Mouse (Mus musculus): ENCODE measurements around the gene Fcgr3. TPM values are rescaled to one million over a fixed set of nuclear protein-coding genes. Genes with fewer than 3 reads are reported as not detected.
"Not testable (repeated sequence)": the region's sequence is repeated elsewhere in the genome, so short reads cannot be mapped to it uniquely, and the experiment has no call there.

Gene Fcgr3
- polyA plus RNA-seq, 1 experiment from 2014 or later = 18.0 TPM

DNA sequence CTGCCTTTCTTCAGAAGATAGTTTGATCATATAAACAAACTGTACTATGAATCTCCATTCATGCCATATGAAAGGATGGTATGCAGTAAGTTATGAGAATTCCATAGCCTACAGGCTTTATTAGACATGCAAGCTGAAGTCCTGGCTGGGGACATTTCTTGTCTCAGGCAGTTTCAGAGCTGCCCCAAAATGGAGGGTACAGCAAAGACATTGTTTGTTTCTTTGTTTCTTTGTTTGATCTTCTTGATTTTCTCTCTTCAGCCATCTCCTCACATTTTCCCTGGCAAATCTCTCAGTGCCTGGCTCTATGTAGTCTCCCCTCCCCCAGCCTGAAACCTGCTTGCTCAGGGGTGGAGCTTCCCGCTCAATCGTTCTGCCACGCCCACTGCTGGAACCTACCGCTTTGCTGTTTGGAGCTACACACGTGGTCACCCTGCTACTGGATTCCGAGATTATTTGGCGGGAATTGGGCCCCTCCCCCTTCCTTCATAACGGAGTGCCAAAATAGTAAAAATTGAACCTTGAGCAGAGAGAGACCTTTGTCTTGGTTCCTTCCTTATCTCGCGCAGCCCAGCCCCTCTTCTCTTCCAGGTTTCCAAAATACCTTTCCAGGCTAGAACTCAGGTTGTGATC, 23.6 kb upstream of the Fcgr3 start:
- not testable (repeated sequence) for DNase-seq (ENCODE audit: low spot score)

DNA sequence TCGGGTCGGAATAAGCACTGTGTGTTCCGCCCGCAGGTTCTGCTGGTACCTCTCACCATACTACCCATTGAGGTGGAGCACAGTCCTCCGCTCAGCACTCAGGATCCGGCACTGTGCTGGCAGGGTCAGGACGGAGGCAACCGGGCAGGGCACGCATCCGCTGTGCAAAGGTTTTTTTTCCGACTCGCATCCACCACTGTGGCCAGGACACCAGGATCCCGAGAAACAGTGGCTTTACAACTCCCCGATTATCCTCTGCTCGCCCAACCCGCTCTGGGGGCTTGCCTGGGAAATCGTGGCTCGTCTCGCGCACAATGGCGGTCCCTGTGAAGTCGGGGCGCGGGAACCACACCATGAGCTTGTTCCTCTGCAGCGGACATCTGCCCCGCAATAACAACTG, 21.0 kb upstream of the Fcgr3 start:
- no peak for DNase-seq (ENCODE audit: low spot score)

DNA sequence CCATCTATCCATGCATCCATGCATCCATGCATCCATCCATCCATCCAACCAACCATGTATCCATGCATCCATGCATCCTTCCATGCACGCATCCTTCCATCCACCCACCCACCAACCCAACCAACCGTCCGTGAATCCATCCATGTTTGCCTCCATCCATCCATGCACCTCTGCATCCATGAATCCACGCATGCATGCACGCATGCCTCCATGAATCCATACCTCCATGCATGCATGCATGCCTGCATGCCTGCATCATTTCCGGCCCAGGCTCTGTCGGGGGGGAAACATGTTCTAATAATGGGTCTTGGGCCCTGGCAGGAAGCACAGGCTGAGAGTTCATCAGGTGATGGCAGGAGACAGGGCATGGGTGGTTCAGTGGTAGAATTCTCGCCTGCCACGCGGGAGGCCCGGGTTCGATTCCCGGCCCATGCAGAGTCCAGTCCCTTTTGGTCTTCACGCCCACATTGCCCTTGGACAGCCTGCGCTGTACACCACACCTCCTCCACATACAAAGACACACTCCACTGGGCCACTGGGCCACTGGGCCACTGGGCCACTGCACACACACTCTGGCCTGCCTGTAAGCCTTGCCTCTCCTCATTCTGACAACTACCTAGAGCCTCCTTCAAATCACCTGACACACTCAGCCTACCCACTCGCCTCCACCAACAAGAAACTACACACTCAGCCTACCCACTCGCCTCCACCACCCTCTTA, 16.9 kb upstream of the Fcgr3 start:
- DNase-seq (ENCODE audit: low spot score) = not testable (repeated sequence)

DNA sequence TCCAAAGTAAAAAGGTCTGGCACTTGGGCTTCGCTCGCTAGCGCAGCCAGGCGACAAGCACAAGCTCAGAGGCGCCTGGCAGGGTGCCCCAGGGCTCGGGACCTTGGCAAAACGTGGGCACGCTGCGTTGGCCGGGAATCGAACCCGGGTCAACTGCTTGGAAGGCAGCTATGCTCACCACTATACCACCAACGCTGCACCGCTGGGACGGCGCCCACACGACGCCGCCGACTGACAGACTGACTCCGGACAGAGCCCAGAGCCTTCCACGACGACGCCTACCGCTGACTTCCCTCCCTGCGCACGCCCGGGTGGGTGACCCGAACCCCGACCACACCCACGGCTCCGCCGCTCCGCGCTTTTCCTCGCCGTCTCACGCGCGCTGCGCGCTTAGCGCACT, 15.1 kb upstream of the Fcgr3 start:
- DNase-seq (ENCODE audit: low spot score) = not testable (repeated sequence)

DNA sequence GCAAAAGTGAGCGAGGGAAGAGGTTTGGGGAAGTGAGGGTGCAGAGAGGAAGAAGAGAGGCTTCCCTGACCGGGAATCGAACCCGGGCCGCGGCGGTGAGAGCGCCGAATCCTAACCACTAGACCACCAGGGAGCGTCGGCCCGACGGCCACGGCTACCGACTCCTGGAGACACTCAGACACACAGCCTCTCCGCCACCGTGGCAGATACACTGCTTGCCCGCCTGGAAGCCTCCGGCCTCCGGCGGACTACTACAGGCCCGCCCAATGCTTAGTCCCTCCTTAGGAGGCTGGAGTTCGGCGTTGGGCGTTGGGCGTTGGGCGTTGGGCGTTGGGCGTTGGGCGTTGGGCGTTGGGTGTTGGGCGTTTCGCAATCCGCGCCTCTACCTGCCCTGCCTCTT, 14.6 kb upstream of the Fcgr3 start:
- not testable (repeated sequence) for DNase-seq (ENCODE audit: low spot score)

DNA sequence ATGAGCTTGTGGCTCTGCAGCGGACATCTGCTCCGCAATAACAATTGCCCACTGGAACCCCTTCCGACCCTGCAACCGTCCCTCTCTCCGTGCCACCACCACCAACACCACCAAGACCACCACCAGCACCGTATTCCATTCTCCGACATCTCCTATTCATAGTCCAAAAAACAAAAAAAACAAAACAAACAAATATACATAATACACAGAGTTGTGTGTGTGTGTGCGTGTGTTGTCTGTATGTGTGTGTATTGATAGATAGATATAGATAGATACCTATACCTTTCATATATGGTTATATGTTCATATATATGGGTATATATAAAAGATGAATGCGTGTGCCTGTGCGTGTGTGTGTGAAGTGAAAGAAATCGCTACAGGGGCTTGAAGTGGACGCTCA, 13.7 kb upstream of the Fcgr3 start:
- DNase-seq (ENCODE audit: low spot score) = not testable (repeated sequence)

DNA sequence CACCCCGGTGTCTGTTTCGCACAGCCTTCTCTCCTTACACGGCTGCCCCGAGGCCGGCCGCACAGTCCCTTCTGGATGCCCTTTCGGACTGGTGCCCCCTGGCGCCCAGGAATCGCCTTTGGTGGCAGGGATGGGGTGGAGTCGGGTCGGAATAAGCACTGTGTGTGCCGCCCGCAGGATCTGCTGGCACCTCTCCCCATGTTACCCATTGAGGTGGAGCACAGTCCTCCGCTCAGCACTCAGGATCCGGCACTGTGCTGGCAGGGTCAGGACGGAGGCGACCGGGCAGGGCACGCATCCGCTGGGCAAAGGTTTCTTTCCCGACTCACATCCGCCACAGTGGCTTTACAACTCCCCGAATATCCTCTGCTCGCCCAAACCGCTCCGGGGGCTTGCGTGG, 13.2 kb upstream of the Fcgr3 start:
- DNase-seq (ENCODE audit: low spot score) = not testable (repeated sequence)

DNA sequence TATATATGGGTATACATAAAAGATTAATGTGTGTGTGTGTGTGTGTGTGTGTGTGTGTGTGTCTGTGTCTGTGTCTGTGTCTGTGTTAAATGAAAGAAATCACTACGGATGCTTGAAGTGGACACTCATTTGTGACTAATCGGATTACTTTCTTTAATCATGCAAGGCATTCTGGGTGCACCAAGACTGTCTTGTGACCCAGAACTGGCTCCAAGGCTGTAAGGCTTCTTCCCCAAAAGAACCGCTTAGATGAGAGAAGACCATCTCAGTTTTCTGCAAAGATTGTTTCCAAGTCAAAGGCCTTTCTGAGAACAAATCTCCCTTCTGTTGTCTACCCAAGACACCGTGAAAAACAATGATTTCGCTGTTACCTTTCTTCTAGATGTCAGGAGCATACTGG, 12.5 kb upstream of the Fcgr3 start:
- not testable (repeated sequence) for DNase-seq (ENCODE audit: low spot score)

DNA sequence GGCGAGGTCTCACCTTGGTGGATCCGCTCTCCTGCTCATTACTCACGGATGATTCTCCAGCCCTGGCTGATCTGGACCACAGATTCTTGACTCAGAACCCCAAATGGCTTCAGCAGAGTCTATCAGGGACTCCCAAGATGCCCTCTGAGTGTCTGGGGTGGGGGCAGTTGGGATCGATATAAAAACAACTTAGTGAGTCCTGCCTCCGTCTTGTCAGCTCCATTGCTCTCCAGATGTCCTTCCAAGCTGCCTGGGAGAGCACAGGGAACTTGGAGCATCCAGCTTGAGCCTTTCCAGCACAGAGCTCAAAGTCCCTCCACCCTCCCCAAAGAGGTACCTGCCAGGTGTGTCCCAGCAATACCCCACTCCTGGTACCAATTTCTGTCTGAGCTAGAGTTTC, 11.4 kb upstream of the Fcgr3 start:
- not testable (repeated sequence) for DNase-seq (ENCODE audit: low spot score)

DNA sequence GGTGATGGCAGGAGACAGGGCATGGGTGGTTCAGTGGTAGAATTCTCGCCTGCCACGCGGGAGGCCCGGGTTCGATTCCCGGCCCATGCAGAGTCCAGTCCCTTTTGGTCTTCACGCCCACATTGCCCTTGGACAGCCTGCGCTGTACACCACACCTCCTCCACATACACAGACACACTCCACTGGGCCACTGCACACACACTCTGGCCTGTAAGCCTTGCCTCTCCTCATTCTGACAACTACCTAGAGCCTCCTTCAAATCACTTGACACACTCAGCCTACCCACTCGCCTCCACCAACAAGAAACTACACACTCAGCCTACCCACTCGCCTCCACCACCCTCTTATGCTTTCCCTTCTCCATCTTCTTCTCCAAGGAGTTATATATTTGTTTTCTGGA, 9.5 kb upstream of the Fcgr3 start:
- not testable (repeated sequence) for DNase-seq (ENCODE audit: low spot score)

DNA sequence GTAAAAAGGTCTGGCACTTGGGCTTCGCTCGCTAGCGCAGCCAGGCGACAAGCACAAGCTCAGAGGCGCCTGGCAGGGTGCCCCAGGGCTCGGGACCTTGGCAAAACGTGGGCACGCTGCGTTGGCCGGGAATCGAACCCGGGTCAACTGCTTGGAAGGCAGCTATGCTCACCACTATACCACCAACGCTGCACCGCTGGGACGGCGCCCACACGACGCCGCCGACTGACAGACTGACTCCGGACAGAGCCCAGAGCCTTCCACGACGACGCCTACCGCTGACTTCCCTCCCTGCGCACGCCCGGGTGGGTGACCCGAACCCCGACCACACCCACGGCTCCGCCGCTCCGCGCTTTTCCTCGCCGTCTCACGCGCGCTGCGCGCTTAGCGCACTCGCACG, 7.5 kb upstream of the Fcgr3 start:
- not testable (repeated sequence) for DNase-seq (ENCODE audit: low spot score)

DNA sequence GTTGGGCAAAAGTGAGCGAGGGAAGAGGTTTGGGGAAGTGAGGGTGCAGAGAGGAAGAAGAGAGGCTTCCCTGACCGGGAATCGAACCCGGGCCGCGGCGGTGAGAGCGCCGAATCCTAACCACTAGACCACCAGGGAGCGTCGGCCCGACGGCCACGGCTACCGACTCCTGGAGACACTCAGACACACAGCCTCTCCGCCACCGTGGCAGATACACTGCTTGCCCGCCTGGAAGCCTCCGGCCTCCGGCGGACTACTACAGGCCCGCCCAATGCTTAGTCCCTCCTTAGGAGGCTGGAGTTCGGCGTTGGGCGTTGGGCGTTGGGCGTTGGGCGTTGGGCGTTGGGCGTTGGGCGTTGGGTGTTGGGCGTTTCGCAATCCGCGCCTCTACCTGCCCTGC, 7.0 kb upstream of the Fcgr3 start:
- not testable (repeated sequence) for DNase-seq (ENCODE audit: low spot score)

DNA sequence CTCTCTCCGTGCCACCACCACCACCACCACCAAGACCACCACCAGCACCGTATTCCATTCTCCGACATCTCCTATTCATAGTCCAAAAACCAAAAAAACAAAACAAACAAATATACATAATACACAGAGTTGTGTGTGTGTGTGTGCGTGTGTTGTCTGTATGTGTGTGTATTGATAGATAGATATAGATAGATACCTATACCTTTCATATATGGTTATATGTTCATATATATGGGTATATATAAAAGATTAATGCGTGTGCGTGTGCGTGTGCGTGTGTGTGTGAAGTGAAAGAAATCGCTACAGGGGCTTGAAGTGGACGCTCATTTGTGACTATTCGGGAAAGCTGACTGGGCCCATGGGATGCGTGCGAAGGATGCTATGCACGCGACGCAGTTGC, 6.1 kb upstream of the Fcgr3 start:
- not testable (repeated sequence) for DNase-seq (ENCODE audit: low spot score)

DNA sequence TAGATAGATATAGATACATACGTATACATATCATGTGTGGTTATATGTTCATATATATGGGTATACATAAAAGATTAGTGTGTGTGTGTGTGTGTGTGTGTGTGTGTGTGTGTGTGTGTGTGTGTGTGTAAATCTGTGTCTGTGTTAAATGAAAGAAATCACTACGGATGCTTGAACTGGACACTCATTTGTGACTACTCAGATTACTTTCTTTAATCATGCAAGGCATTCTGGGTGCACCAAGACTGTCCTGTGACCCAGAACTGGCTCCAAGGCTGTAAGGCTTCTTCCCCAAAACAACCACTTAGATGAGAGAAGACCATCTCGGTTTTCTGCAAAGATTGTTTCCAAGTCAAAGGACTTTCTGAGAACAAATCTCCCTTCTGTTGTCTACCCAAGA, 4.8 kb upstream of the Fcgr3 start:
- DNase-seq (ENCODE audit: low spot score) = peak; percentile 21

DNA sequence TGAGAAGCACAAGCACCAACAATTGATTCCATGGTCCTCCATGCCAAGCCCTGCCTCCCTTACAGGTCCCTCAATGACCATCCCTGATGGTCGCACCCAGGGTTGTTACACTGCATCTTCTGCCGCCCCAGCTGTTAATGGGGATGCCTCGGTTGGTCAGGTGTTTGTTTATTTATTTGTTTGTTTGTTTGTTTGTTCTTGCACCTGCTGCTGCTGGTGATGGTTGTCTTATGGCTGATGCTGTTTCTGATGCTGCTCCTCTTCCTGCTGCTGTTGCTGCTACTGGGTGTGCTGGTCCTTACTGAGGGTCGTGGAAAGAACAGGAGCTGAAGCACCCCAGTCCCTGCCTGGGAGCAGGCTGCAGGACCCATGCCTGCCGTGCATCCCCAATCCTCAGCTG, 3.2 kb upstream of the Fcgr3 start:
- DNase-seq (ENCODE audit: low spot score) = not testable (repeated sequence)

DNA sequence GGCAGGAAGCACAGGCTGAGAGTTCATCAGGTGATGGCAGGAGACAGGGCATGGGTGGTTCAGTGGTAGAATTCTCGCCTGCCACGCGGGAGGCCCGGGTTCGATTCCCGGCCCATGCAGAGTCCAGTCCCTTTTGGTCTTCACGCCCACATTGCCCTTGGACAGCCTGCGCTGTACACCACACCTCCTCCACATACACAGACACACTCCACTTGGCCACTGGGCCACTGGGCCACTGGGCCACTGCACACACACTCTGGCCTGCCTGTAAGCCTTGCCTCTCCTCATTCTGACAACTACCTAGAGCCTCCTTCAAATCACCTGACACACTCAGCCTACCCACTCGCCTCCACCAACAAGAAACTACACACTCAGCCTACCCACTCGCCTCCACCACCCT, 1.8 kb upstream of the Fcgr3 start:
- not testable (repeated sequence) for DNase-seq (ENCODE audit: low spot score)

DNA sequence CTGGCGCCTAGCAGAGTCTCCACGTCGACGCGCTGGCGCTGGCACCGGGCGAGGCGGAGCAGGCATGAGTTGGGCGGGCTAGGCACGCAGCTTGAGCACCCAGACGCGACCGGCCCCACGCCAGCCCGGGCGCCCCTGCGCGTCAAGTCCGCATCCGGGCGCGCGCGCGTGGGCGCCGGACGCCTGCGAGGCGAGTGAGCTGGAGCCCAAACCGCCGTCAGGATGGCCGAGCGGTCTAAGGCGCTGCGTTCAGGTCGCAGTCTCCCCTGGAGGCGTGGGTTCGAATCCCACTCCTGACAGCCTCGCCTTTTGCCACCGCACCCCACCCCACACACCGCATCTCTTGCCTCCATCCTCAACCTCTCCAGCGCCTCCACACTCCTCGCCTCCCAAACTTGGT, 1.0 kb upstream of the Fcgr3 start:
- not testable (repeated sequence) for DNase-seq (ENCODE audit: low spot score)

DNA sequence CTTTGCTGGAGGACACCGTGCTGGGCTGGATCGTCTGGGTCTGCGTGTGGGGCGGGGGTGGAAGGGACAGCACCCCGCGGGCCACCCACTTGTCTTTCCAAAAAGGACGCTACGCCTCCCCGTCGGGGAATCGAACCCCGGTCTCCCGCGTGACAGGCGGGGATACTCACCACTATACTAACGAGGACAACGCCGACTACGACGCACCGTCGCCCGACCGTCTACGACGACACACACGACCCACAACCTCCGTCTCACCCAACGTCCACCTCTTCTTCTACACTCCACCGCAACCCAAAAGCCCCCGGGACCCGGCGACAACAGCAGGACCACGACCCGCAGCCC, 480 bp upstream of the Fcgr3 start:
- not testable (repeated sequence) for DNase-seq (ENCODE audit: low spot score)

DNA sequence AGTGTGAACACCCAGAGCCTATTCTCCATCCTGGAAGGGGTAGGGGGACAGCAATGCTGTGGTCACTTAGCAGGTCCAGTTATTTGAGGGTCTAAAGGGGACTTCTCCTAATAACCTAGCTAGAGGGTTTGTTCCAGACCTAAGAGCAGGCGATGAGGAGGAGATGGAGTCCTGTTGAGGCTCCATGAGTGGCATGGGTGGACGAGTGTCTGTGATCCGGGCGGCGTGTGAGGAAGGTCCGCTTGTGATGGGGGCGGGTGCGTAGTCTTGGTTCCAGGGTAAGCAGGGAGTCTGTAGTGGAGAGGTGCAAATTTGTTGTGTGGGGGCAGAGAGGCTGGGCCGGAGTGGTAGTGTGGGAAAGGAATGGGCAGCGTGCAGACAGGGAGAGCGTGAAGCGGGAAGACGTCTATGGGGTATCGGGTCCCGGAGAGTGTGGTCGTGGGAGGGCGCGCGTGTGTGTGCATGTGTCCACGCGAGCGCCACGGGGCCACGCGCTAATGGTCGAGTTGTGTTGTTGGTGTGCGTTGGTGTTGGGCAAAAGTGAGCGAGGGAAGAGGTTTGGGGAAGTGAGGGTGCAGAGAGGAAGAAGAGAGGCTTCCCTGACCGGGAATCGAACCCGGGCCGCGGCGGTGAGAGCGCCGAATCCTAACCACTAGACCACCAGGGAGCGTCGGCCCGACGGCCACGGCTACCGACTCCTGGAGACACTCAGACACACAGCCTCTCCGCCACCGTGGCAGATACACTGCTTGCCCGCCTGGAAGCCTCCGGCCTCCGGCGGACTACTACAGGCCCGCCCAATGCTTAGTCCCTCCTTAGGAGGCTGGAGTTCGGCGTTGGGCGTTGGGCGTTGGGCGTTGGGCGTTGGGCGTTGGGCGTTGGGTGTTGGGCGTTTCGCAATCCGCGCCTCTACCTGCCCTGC, 905 bp downstream of the Fcgr3 start:
- not testable (repeated sequence) for DNase-seq (ENCODE audit: low spot score)

DNA sequence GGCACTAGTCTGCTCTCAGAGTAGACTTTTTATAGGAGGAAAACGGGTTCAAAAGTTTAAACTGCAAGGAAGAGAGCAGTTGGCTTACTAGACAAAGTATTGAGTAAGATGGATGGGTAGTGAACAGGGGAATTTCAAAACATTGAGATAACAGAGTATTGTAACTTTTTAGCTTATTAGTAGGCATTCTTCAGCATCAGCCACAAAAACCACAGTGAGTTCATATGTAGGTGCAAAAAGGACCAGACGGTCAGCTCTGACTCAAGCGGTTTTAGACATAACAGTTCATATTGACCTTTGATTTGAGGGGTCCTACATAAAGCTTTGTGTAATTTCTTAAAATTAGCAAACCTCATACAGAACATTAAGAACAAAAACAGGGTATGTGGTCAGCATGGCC, 3.2 kb downstream of the Fcgr3 start:
- no peak for DNase-seq (ENCODE audit: low spot score)

DNA sequence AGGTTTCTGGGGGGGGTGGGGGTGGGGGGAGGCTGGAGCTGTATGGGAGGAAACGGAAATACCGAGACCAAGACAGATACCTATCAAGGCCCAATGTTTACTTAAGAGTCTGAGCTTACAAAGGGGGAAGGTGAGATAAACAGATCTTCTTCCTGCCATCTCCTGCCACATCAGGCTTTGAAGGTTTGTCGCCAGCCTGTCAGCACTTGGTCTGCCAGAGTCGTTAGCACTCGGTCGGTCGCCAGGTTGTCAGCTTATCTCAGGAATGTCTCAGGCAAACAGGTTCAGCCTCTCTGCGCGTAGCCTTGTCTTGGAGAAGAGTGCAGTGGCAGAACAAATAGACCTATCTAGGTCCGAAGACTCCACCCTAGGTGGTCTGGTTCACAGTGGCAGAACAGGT, 4.3 kb downstream of the Fcgr3 start:
- DNase-seq (ENCODE audit: low spot score) = peak; percentile 58

DNA sequence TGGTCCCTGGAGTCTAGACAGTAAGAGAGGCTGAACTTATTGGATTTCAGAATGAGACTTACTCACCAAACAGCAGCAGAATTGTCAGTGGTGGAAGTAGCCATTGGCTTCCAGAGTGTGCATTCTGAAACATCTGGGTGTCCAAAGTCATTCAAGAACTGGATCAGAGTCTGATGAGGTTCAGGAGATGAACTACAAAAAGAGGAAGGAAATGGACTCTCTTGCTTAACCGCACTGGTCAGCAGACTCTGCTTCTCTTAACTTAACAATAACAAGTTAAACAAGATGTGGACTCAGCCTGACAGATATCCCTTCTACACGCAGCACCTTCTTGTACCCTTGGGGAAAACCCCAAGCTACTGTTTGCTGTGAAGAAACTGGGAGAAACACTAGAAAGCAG, 5.5 kb downstream of the Fcgr3 start:
- DNase-seq (ENCODE audit: low spot score) = no peak
